Comparison of ENCODE assay signal across 8 mouse cellular contexts in genomic region chr10:84438049-84438422, GRCm38 (mm10). TPM values are rescaled to one million over a fixed set of nuclear protein-coding genes. Genes with fewer than 3 reads are reported as not detected.
DNase-seq lines count a peak whose midpoint lies in the region; ATAC-seq lines count a peak whose summit lies in the region.

No protein-coding gene starts in this region.

- under 1% methylated on average over 7 of the region's 7 CpGs for WGBS in intestine, embryonic 15.5 days
- WGBS in midbrain, embryonic 10.5 days = under 1% methylated on average over 7 of the region's 7 CpGs

- no peaks in the 10 kb centered on the region for H3K27me3 ChIP-seq in intestine, embryonic 15.5 days (replicated peaks)
- H3K27me3 ChIP-seq in midbrain, embryonic 10.5 days (ENCODE audit: low read depth, poor library complexity, severe bottlenecking) = no peaks in the 10 kb centered on the region

- H3K4me2 ChIP-seq in intestine, embryonic 15.5 days (replicated peaks) = peak overlapping the region; percentile 89

- H3K9me3 ChIP-seq in intestine, embryonic 15.5 days = no peaks in the 10 kb centered on the region
- H3K9me3 ChIP-seq in midbrain, embryonic 10.5 days (replicated peaks) = no peaks in the 10 kb centered on the region

- H3K9ac ChIP-seq in intestine, embryonic 15.5 days = no peak overlapping the region; the same call in 1 of the 2 replicates

- peak; percentile 20; the same call in 1 of the 2 replicates for ATAC-seq in intestine, embryonic 15.5 days

- DNase-seq in adrenal gland, adult (ENCODE audit: inconsistent age in 2 of 2, low spot score in 1 of 2) = peak; percentile 93 to 98
- DNase-seq in embryo, embryonic 10 days (ENCODE audit: low spot score) = peak; percentile 96
- peak; percentile 93 to 94 for DNase-seq in gastrocnemius, postnatal 36 days
- DNase-seq in left cerebral cortex, postnatal 14 days (ENCODE audit: low spot score in 2 of 2) = peak; percentile 98 to 100
- peak; percentile 97 for DNase-seq in midbrain, embryonic 10.5 days (ENCODE audit: low spot score)
- peak; percentile 97 to 98 for DNase-seq in right cerebral cortex, postnatal 36 days (ENCODE audit: low spot score in 2 of 2)
- peak; percentile 91 to 97 for DNase-seq in urinary bladder, postnatal 4 days (ENCODE audit: low spot score in 2 of 2)

- H3K27ac ChIP-seq in intestine, embryonic 15.5 days = peak overlapping the region; percentile 42; the same call in 1 of the 2 replicates
- peak overlapping the region; percentile 99 for H3K27ac ChIP-seq in midbrain, embryonic 10.5 days (replicated peaks)

- peak overlapping the region; percentile 73 for H3K4me3 ChIP-seq in intestine, embryonic 15.5 days (replicated peaks)
- H3K4me3 ChIP-seq in midbrain, embryonic 10.5 days = peak overlapping the region; percentile 94

- intact Hi-C loops in gastrocnemius, postnatal 36 days (cut with DNase I) = loop anchor here (10.0 kb wide), 1 partner anchor 273 kb away; no protein-coding TSS in a partner anchor
- intact Hi-C loops in left cerebral cortex, postnatal 14 days (cut with DNase I) = loop anchor here (5.0 to 10.0 kb wide), 5 partner anchors 46 to 616 kb away; no protein-coding TSS in a partner anchor

- H3K36me3 ChIP-seq in intestine, embryonic 15.5 days = no peaks in the 10 kb centered on the region
- H3K36me3 ChIP-seq in midbrain, embryonic 10.5 days = peaks cover 28% of the 10 kb centered on the region

- H3K4me1 ChIP-seq in intestine, embryonic 15.5 days (replicated peaks) = peaks cover 30% of the 10 kb centered on the region; the same call in 1 of the 2 replicates
- peaks cover 81% of the 10 kb centered on the region for H3K4me1 ChIP-seq in midbrain, embryonic 10.5 days

RNA-seq across cellular contexts. Expression of gene Nuak1, which starts 2.4 kb away (rescaled TPM):
- 10 to 100 TPM; 13.5 to 18.9 TPM for total RNA-seq in gastrocnemius, postnatal 36 days (2021)
- polyA plus RNA-seq in intestine, embryonic 15.5 days (2015; fragmentation: Nextera tagmentation; extraction: Ambion mirVana) = 0.92 and 0.97 TPM in 2 replicates
- total RNA-seq in left cerebral cortex, postnatal 14 days (2021) = 10 to 100 TPM; 56.0 to 66.2 TPM
- 3.0 and 4.0 TPM in 2 replicates for polyA plus RNA-seq in midbrain, embryonic 10.5 days (2016; fragmentation: Nextera tagmentation; extraction: Ambion mirVana)

Comparison
In these comparisons a context has a peak if more than half of its experiments do, and no peak if none do; other contexts are left out.
1. Peak in every context shown above with its lines: DNase-seq, ATAC-seq, H3K4me3 ChIP-seq and H3K27ac ChIP-seq.